Mouse (Mus musculus): ENCODE data around the gene Ret. TPM values are rescaled to one million over a fixed set of nuclear protein-coding genes. Genes with fewer than 3 reads are reported as not detected.

Ret gene
- total RNA-seq, 2 experiments from 2014 or later, result 3.4 to 4.7 TPM

GRCm38 (mm10) chr6:118179316-118180084 is 18.0 kb downstream of the Ret start:
- peak; percentile 75 for DNase-seq (ENCODE audit: low spot score)

DNA sequence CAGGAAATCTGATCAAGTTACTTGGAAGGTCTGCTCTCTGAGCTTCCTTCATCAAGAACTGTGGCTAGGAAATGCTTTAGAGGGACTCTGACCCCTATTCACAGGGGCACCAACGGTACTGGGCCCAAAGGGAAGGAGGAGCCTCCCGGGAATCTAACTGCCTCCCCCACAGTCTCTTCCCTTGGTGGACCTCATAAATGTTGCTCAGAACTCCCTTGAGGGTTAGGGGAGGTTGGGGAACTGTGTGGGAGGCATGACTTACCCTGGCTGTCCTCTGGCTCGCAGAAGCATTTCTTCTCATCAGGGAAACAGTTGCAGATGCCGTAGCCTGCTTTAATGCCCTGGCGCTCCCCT is 23.6 kb downstream of the Ret start:
- DNase-seq (ENCODE audit: low spot score), result no peak

DNA sequence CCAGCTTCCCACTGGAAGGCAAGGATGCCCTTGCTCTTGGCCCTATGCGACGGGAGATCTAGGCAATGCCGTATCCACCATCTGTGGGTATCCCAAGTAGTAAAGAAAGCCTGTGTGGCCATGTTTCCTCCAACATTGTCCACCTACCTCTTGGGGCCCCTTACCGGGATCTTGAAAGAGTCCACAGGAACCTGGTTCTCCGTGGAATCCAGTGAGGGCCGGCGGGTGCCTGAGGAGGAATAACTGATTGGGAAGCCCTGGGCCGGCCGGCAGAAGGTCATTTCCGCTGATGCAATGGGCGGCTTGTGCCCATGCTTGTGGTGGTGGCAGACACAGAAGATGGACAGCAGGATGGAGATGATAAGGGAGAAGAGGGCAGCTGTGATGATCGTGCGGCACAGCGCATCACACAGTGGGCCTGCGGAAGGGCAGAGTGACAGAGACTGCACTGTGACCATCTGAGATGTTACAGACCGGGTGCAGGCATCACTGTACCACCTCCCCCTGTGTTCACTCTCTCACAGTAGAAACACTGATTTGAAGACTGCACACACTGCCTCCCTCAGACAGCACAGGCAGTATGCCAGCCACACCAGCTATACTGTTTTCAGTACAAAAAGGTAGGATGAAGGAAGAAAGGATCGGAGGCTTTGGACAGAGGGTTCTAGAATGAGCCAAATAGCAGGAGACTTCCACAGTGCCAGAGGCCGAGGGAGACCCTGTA is 24.1 kb downstream of the Ret start:
- DNase-seq (ENCODE audit: low spot score), result no peak

GRCm38 (mm10) chr6:118171386-118171785 is 26.1 kb downstream of the Ret start:
- no peak for DNase-seq (ENCODE audit: low spot score)

- no peak for DNase-seq (ENCODE audit: low spot score)
Measured at GRCm38 (mm10) chr6:118168106-118168505, 29.4 kb downstream of the Ret start.

- DNase-seq (ENCODE audit: low spot score), result no peak
Measured at GRCm38 (mm10) chr6:118167013-118167412, 30.5 kb downstream of the Ret start.

DNA sequence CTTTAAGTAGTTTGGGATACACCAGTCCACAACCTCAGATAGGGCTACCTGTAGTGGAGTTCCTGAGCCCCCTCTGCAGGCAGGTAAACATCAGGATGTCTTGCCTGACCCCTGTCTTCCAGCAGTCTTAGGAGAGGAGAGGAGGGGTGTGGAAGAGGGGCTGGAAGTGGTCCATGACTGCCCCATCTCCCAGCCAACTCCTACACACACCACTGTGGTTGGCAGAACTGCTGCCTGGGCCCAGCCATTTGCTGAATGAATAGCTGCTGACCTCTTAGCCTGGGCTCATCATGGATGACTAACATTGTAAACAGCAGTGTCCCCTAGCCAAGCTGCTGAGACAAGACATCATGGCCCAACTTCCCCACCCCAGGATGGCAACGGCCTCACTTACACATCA is 32.0 kb downstream of the Ret start:
- no peak for DNase-seq (ENCODE audit: low spot score)

GRCm38 (mm10) chr6:118164691-118165090 is 32.8 kb downstream of the Ret start:
- DNase-seq (ENCODE audit: low spot score), result no peak

DNA sequence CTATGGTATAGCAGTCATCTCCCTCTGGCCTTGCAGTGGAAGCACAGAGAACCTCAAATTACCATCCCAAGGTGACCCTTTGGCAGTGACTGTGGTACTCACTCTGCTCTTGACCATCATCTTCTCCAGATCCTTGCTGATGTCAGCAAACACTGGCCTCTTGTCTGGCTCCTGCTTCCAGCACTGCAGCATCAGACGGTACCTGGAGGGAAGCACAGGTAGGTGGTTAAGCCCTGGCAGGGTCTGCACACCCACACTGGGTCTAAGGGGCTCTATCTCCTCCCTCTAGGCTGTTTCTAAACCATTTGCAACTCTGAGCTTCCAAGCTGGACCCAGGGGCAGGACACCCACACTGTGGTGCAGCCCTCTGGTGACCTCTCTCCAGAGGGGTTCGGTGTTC is 34.4 kb downstream of the Ret start:
- no peak for DNase-seq (ENCODE audit: low spot score)

- DNase-seq (ENCODE audit: low spot score), result no peak
Measured at GRCm38 (mm10) chr6:118162457-118163082, 34.9 kb downstream of the Ret start.

DNA sequence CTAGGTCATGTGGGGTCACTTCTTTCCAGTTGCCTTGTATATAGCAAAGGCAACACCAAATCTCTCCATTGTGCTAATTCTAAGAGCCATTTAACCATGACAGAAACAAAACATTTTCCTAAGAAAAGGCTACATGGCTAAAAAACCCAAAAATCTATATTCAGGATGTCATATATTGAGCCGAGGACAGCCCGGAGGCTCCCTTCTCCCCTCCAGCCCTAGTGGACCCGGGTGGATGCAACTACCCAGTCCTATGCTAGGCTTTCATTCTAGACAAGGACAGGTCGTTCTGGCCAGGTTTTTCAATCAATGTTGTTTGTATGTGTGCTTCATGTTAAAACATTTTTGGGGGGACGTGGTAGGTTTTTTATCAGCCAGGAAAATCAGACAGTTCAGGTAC is 44.4 kb downstream of the Ret start:
- DNase-seq (ENCODE audit: low spot score), result no peak

GRCm38 (mm10) chr6:118150988-118151387 is 46.5 kb downstream of the Ret start:
- DNase-seq (ENCODE audit: low spot score), result no peak

- no peak for DNase-seq (ENCODE audit: low spot score)
Measured at GRCm38 (mm10) chr6:118150538-118150937, 47.0 kb downstream of the Ret start.

GRCm38 (mm10) chr6:118150128-118150527 is 47.4 kb downstream of the Ret start:
- DNase-seq (ENCODE audit: low spot score), result no peak

DNA sequence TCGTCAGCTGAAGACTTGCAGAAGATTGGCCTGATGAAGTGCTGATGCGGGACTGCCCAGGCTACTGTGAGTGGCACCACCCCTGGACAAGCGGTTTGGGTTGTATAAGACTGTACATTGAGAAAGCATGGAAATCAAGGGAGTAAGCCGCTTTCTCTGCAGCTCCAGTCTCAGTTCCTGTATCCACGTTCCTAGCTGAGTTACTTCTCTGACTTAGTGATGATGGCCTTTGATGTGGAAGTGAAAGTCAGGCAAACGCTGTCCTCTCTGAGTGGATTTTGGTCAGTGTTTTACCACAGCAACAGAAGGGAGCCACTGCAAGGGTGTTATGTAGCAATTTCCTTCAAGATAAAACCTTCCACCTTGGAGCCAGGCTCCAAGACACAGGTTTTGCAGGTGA is 56.6 kb downstream of the Ret start:
- no peak for DNase-seq (ENCODE audit: low spot score)

- peak; percentile 94 for DNase-seq (ENCODE audit: low spot score)
Measured at GRCm38 (mm10) chr6:118138731-118139709, 58.5 kb downstream of the Ret start, which contains the start of gene Csgalnact2. TSS of gene Csgalnact2 (minus strand) at chr6:118139140.

- no peak for DNase-seq (ENCODE audit: low spot score)
Measured at GRCm38 (mm10) chr6:118137148-118137547, 60.4 kb downstream of the Ret start.

DNA sequence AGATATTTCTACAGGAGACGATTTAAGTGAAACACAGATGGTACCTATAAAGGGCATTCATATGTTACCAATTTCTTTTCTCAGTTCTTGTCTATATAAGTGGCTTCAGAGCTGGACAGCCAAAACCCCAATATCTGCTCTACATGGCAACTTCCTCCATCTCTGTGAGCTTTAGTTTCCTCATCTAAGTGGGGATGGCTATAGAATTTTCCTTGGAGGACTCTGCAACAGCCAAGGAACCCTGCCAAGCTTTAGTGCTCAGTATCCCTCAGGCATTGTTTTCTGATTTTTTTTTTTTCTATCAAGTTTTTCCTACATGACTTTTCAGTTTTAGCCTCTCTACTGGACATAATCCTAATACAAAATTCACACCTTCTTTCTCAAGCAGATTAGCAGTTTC is 63.1 kb downstream of the Ret start:
- DNase-seq (ENCODE audit: low spot score), result no peak

- DNase-seq (ENCODE audit: low spot score), result peak; percentile 14
Measured at GRCm38 (mm10) chr6:118130022-118130421, 67.5 kb downstream of the Ret start.

DNA sequence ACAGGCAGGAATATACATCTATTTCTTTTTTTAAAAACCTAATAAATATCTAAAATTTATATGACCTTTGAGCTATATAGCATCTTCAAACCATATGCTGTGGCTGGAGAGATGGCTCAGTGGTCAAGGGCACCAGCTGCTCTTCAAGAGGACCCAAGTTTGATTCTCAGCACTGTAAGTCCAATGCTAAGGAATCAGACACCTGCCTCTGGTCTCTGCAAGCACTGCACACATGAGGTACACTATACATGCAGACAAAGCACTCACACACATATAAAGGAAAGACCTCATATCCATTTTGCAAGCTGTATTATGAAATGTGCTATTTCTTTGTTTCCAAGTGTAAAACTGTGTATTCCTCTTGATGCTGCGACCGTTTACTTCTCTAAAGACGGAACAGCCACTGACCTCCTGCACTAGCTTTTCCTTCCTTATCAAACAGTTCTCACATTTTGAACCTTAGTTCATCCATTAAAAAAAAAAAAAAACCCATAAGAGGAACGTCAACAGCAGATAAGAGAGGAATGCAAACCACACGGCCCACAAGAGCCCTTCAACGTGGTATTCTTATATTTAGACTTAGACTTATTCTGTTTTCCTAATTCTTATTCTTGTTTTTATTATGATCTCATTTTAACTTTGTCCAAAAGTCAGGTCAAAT is 69.6 kb downstream of the Ret start:
- no peak for DNase-seq (ENCODE audit: low spot score)

GRCm38 (mm10) chr6:118127198-118127597 is 70.3 kb downstream of the Ret start:
- DNase-seq (ENCODE audit: low spot score), result no peak
